Mouse (Mus musculus) small intestine, adult 2 months (tissue): ENCODE results near the gene Cmpk1. TPM values are rescaled to one million over a fixed set of nuclear protein-coding genes. Genes with fewer than 3 reads are reported as not detected.

ENCODE experiments used
- H3K27ac ChIP-seq: fragments of 200-500 bp; 2 replicates; pipeline ENCODE4 v1.5.1; 2012; ENCODE audit warnings: low read depth, low read length, control low read depth, inconsistent platforms; ENCODE audit not compliant: insufficient read depth
- H3K27me3 ChIP-seq: fragments of 200-500 bp; 2 replicates; pipeline ENCODE4 v1.6.1; 2012; ENCODE audit warnings: mild to moderate bottlenecking, moderate library complexity, low read length, inconsistent platforms; ENCODE audit not compliant: control insufficient read depth, insufficient read depth
- H3K36me3 ChIP-seq: fragments of 200-500 bp; 2 replicates; pipeline ENCODE4 v1.6.1; 2012; ENCODE audit warnings: mild to moderate bottlenecking, low read length, control low read depth, inconsistent platforms; ENCODE audit not compliant: control insufficient read depth, insufficient read depth
- H3K4me1 ChIP-seq: fragments of 200-500 bp; 2 replicates; pipeline ENCODE4 v1.6.1; 2012; ENCODE audit warnings: low read length, inconsistent platforms, mixed read lengths; ENCODE audit not compliant: control insufficient read depth, insufficient read depth, insufficient read length
- H3K4me3 ChIP-seq: fragments of 200-500 bp; 2 replicates; pipeline ENCODE4 v1.5.1; 2012; ENCODE audit warnings: low read depth, mild to moderate bottlenecking, control low read depth, inconsistent platforms, low read length, moderate library complexity
- CTCF ChIP-seq: fragments of 200-500 bp; IDR thresholded peaks from 2 replicates; pipeline ENCODE4 v1.5.1; 2012; ENCODE audit warnings: low read depth, mild to moderate bottlenecking, control low read depth, inconsistent platforms, low read length, moderate library complexity, mixed read lengths; ENCODE audit not compliant: insufficient replicate concordance, insufficient read length; ENCODE audit errors: extremely low read depth
- POLR2A ChIP-seq: fragments of 200-500 bp; IDR thresholded peaks from 2 replicates; pipeline ENCODE4 v1.6.1; 2012; ENCODE audit warnings: low read depth, mild to moderate bottlenecking, control low read depth, inconsistent platforms, low read length, moderate library complexity
- WGBS: fragments of 180-500 bp; shearing (Covaris S2); methylation state at CpG from one replicate; pipeline ENCODE4 v1.1.7; 2018; 5-methylcytosine and 5-hydroxymethylcytosine counted together
- polyA plus RNA-seq: library from polyadenylated mRNA; depleted of rRNA; stranded (reverse); fragments of >200 nt; gene quantifications from 2 replicates; pipeline ENCODE4 v1.2.3, GENCODE M21; 2012

The Cmpk1 gene
- polyA plus RNA-seq, 1 experiment, result 43.1 TPM

DNA sequence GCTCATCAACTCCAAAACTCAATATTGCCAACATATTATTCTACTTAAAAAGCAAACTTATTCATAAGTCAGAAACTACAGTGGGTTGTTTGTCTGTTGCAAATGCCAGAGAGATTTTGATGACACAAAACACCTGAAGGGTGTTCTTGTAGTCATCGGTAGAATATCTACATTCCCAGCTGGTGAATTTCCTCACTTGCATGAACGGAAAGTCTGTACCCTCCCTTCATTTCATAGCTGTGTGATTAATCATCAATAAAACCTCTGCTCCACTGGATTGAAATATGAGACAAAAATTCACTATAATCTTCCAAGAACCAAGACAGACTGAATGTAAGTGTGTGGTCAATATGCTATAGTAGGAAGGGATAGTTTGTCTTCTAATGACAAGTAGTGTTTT lies 27.5 kb downstream of the Cmpk1 start:
- TF ChIP-seq POLR2A (no peak), CTCF (no peak)
- 83% methylated on average over 2 of the region's 2 CpGs for WGBS
- Histone ChIP-seq H3K4me1 (no peaks in the 10 kb centered on the region), H3K4me3 (no peak overlapping the region), H3K27ac (no peak overlapping the region), H3K36me3 (peaks cover 20% of the 10 kb centered on the region), H3K27me3 (no peaks in the 10 kb centered on the region)

DNA sequence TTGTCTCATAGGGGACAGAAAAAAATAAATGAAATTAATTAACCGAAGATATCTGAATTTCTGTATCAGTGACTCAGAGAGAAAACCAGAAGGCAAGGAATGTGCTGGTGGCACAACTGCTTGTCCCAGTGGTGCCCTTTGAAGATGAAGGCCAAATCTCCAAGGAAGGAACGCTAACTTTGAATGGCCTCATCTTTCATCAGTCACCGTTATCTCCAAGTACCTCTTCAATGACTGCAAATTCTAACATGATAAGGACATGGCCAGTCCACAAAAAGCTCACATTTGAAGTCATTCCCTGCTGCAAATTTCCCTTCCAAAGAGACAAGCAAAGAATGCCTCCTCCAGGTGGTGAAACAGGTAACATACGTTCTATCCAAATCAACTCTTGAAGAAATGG lies 28.3 kb downstream of the Cmpk1 start:
- H3K4me1 ChIP-seq, result no peaks in the 10 kb centered on the region
- no peak overlapping the region for H3K4me3 ChIP-seq
- TF ChIP-seq POLR2A (no peak), CTCF (no peak)
- H3K27me3 ChIP-seq, result no peaks in the 10 kb centered on the region
- H3K36me3 ChIP-seq, result peaks cover 18% of the 10 kb centered on the region
- WGBS, result 92% methylated on average over 4 of the region's 4 CpGs
- no peak overlapping the region for H3K27ac ChIP-seq

DNA sequence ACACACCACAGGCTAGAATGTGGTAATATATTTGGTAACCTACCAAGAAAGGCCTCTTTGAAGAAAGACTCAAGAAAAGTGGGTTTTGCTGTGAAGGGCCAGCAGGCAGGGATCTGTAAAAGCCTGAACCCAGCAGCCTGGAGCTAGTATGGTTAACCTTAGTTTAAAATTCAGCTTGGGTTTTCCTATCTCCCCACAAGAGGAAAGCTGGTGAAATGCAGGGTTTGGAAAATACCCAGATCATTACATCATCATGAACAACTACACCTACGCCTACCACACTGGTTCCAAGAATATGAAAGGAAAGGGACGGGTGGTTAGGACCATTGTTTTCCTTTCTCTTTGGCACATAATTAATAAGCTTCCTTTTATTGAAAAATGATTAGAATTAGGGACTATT lies 28.8 kb downstream of the Cmpk1 start:
- Histone ChIP-seq H3K4me3 (no peak overlapping the region), H3K27me3 (no peaks in the 10 kb centered on the region), H3K36me3 (peaks cover 18% of the 10 kb centered on the region), H3K4me1 (no peaks in the 10 kb centered on the region), H3K27ac (no peak overlapping the region)
- TF ChIP-seq CTCF (no peak), POLR2A (no peak)
- WGBS, result 76% methylated on average over 2 of the region's 2 CpGs

DNA sequence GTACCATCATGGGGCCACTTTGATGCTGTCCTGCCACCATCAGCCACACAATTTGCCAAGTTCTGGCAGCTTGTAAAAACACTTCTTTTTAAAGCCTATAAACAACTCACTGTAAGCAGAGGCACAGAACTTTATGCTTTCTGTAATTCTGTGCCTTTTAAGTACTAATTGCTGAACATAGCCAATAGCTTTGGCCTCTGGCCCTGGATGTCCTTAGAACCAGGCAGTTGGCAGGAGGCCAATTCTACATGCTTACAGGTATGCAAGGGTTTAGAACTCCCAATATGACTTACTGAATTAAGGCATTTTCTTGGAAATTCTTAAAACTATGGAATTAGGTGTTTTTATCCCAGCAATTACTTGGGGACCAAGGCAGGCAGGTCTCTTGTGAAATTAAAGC lies 29.6 kb downstream of the Cmpk1 start:
- Histone ChIP-seq H3K4me3 (no peak overlapping the region), H3K27ac (no peak overlapping the region), H3K36me3 (peaks cover 12% of the 10 kb centered on the region), H3K27me3 (no peaks in the 10 kb centered on the region), H3K4me1 (no peaks in the 10 kb centered on the region)
- TF ChIP-seq CTCF (no peak), POLR2A (no peak)

DNA sequence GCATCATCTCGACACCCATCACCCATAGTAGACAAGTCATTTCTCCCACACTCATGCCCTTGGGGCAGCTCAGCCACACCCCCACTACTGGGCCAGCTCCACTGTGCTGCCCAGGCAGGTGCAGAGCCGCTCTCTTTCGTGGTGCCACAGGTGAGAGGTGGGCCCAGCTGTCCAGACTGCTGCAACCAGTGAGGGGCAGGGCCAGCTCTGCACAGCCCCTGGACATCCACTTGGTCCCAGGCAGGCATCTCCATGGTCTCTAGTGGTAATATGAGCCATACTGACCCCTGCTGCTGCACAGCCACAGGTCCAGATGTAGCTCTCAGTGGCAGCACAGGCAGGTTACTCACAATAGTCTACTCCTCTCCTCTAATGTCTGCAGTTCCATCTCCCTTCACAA lies 33.9 kb downstream of the Cmpk1 start:
- Histone ChIP-seq H3K4me1 (no peaks in the 10 kb centered on the region), H3K4me3 (no peak overlapping the region), H3K27me3 (no peaks in the 10 kb centered on the region), H3K27ac (no peak overlapping the region), H3K36me3 (no peaks in the 10 kb centered on the region)
- TF ChIP-seq POLR2A (no peak), CTCF (no peak)
- WGBS, result 72% methylated on average over 3 of the region's 3 CpGs

DNA sequence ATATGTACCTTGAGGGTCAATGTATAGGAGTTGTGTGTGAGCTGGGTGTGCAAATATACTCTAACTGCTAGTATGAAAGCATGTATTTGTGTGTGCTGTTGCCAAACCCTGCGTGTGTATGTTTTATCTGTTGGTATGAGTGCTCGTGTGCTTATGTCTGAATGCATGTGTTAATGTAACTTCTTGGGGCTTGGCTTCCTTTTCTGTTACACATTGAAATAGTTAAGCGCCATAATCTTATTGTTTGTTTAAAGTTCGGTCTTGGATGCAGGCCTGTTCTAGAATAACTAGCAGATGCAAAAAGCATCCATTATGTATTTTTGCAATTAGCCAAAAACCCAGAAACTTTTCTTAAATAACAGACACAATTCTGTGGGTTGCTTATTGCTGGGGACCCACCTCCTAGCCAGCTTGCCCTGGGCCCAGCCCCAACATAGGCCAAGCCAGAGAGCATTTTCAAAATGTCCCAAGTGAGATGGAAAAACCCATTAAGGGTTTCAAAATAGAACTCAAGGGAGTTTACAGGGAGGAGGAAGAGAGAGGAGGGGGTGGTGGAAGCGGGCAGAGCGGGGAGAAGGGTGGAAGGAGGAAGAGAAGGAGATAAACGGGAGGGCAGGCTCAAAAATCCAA lies 39.1 kb downstream of the Cmpk1 start:
- Histone ChIP-seq H3K27me3 (no peaks in the 10 kb centered on the region), H3K4me1 (no peaks in the 10 kb centered on the region), H3K27ac (no peak overlapping the region), H3K36me3 (no peaks in the 10 kb centered on the region), H3K4me3 (no peak overlapping the region)
- 58% methylated on average over 7 of the region's 7 CpGs for WGBS
- TF ChIP-seq CTCF (no peak), POLR2A (no peak)

DNA sequence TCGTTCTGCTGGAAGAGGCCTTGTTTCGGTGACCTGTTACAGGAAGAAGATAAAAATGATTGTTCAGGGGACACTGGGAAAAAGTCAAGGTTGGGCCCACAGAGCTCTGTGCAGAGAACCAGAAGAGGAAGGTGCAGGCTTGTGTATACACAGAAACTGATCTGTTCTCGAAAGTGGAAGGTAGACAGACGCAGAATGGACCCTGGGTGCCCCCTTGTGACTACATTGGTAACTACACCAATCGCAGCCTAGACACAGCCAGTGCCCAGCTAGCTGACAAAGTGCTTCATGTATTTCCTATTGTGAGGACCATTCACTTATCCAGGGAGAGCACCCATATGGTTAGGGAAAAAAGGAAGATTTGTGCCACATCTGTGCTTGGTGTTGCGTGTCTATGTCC lies 39.6 kb downstream of the Cmpk1 start:
- Histone ChIP-seq H3K27ac (no peak overlapping the region), H3K36me3 (no peaks in the 10 kb centered on the region), H3K27me3 (no peaks in the 10 kb centered on the region), H3K4me3 (no peak overlapping the region), H3K4me1 (no peaks in the 10 kb centered on the region)
- WGBS, result 11% methylated on average over 6 of the region's 6 CpGs
- TF ChIP-seq CTCF, result peak; percentile 70; the same call in 1 of the 2 replicates
- TF ChIP-seq POLR2A, result no peak
